Mouse (Mus musculus) urinary bladder, postnatal 14 days (tissue): ENCODE results near the gene Dock1.

Experiments used
- DNase-seq: peaks from one replicate; pipeline ENCODE4 v3.0.0; 2021; ENCODE audit warnings: low spot score

Gene Dock1

DNA sequence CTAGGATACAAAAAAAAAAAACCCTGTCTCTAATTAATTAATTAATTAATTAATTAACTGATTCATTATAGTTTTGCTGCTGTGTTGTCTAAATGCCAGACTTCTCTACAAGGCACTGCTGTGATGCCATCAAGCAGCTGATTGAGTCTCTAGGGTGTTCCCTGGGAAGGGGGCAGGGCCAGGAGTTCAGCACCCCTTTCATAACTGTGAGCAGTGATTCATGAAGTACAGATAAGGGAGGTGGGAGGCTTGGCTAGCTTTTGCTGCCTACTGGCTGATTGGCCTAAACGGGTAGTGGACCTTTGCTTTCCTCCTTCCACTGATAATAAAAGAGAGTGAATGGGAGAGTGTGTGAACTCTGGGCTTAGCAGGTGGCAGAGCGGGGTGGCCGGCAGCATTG lies 389.1 kb downstream of the Dock1 start:
- DNase-seq, result no peak

DNA sequence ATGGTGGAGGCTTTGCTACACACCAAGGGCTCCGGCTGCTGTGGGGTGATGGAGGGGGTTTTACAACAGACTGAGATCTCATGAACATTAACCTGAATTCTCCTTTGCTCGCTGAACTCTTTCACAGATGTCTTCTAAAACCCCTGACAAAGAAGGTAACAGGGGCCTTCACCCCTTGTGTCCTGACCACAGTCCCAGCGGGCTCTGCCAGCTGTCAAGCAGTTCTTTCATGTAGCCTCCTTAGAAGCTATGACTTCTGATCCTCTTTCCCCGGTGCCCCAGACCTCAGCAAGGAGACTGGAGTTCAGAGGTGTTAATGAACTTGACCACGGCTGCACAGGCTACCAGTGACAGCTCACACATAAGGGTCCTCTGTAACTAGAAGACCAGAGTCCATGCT lies 393.4 kb downstream of the Dock1 start:
- no peak for DNase-seq

DNA sequence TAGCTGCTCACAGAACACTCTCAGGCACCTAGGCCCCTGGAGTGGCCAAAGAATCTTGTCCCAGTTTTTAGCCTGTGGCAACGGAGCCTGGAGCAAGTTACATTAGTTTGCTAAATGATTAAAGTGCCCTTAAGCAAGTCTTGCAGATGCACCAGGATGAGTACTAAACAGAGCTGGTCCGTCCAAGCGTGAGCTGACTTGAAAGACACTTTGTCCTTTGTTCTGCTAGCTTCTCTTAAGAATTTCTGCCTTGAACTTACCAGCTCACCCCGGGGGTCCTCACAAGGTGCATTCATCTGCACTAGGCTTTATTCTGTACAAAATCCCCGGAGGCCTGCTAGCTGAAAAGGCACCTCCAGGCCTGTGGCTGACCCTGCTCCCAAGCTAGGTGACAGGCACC lies 394.8 kb downstream of the Dock1 start:
- DNase-seq, result no peak

DNA sequence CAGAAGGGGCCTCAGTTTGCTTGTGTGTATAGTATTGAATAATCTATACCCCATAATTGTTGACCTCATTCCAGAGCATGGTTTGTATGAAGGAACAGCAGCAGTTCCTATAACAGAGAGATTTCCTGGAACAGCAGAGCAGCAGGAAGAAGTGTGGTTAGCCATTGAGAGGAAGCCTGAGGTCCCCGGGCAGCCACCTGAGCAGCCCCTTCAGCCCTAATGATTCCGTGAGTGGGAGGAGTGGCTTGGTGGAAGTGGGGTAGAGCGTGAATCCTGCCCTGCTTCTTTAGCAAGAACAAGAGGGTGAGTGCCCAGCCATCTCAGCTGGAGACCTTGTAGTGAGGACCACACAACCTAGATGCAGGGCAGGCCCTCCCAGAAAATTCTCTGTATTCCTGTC lies 398.4 kb downstream of the Dock1 start:
- DNase-seq, result no peak

DNA sequence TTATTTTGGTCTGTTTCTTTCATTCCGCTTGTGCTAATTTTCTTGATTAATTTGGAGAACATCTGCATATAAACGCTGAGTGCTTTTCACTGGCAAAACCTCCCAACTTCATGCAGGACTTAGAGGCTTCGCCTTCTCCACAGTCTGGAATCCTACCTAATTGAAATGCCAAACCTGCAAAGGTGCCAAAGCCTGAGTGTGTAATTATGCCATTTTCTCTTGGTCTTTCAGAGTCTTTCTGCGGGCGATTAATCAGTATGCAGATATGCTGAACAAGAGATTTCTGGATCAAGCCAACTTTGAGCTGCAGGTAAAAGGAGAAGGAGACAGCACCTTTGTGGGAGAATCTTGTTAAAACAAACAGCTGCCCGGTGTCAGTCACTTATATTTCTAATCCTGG lies 406.4 kb downstream of the Dock1 start:
- no peak for DNase-seq

DNA sequence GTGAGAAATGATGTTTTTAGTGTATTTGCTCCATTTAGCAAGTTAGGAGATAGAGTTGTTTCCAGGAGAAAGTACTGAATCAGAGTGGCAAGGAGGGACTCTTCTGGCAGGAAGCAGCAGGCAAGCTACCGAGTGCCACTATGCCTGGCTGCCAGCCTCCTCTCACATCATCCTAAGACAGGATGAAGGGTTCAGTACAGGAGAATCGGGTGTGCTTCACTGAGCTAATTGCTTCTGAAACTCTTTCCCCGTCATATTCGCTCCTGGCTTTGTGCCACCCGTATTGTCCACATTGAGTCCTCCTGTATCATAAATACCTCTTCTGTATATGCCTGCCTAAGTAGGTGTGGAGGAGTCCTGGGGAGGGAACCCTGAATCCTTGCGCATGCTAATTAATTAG lies 406.9 kb downstream of the Dock1 start:
- no peak for DNase-seq

DNA sequence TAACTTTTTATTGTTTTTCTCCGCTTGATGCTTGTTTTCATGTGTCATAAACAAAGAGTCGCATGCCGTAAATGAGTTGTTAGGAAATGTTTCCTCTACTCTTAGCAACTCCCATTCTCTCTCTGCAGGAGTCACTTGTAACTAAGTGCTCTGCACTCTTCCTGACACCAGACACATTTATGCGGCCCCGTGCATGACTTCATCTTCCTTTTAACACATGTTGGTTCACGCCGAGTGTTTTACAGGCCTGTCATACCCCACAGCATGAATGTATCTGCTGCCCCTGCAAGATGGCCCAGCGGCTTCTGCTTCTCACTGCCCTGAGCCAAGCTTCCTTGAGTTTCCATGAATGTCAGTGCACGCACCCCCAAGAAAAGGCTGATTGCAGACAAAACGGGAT lies 407.4 kb downstream of the Dock1 start:
- no peak for DNase-seq

DNA sequence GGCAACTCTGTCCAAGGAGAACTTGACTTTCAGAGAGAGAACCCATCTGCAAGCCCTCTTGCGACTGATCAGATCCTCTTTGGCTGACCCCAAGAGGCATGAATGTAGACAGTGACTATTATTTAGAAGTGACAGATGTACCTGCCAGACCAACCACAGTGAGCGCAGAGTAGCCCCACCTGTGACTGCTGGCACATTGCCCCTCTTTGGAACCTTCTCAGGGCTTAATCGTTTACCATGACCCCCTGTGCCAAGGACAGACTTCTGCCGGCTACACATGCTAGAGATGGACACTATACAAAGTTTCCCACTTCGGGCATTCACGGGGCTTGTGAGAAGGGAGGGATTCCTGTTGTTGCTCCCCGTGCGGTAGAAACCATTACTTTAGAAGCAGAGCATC lies 413.0 kb downstream of the Dock1 start:
- no peak for DNase-seq

DNA sequence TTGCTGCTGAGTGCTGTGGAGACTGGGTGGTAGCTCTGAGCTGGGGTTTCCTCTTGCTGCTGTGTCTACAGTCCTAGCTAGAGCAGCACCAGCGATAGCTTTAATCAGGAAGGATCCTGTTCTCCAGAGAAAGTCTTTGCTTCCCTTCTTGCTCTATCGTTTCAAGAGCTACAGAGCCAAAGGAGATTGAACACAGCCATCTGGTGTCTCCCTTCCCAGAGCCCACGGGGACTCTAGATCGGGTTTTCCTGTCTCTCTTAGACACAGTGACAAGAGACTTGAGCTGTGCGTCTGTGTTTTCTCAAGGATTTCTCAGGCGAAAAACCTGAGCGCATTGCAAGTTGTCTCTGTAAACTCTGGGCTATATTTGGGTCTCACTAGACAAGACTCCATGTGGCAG lies 413.6 kb downstream of the Dock1 start:
- DNase-seq, result no peak

DNA sequence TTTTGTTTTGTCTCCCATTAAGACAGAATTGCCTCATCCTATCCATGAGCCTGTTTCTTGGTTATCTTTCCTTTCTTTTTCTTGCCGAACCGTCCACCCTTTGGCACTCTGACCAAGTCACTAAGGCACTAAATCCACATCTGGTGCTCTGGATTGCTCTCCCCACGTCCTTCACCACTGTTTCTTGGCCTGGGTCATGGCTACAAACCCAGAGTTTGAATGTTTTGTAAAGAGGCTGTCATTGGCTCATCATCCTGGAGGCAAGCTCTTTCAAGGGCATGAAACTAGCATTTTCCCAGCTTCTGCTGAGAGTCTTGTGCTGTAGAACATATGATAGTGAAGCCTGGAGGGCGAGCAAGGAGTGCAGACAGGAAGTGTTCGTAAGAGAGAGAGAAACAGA lies 416.1 kb downstream of the Dock1 start:
- DNase-seq, result no peak

DNA sequence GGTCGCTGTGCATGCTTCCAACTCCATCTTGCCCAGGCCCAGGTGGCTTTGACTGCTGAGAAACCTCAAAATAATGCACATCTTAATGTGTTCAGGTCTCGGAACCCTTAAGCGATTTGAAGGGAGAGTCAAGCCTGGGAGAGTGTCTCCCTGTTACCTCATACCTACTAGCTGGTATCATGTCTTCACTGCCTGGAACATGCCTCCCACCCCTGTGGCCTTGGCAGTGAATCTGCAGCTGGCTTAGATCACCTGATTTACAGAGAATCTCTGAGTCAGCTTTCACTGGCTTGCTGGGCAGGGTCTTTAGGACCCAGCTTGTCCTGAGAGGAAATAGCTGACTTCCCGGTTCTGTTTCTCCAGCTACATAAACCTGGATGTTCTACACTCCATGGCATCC lies 419.2 kb downstream of the Dock1 start:
- DNase-seq, result no peak

DNA sequence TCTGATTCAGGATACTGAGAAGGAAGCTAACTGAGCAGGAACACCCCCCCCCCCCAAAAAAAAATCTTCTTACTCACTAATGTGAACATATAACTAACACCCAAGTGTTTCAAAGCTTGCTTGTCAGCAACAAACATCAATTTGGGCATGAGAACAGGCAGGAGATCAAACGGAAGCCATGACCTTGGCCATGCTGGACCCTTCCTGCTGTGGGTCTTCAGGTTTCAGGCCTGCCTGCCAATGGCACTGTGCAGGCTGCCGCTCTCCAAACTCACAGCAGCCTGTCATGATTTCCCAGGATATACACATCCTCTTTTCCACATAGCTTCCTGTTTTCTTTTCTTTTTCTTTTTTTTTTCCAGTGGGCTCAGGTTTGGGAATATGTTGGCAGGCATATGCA lies 423.4 kb downstream of the Dock1 start:
- DNase-seq, result no peak

DNA sequence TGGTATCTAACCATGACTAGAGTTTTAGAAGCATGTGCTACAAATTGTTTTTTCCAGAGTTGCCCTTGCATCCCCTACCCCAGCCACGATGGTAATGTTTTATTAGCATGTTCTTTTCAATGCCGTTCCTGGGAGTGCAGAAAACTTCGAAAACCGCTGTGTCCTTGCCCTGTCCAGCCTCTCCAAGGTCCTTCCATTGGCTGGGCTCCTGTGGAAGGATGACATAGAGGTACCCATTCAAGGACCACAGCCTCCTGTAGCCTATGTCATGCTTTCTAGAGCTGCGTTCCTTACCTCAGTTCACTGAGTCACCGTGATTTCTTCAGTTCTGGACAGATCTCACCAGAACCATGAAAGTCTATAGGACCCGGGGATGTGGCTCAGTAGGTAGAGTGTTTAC lies 431.5 kb downstream of the Dock1 start:
- DNase-seq, result no peak

DNA sequence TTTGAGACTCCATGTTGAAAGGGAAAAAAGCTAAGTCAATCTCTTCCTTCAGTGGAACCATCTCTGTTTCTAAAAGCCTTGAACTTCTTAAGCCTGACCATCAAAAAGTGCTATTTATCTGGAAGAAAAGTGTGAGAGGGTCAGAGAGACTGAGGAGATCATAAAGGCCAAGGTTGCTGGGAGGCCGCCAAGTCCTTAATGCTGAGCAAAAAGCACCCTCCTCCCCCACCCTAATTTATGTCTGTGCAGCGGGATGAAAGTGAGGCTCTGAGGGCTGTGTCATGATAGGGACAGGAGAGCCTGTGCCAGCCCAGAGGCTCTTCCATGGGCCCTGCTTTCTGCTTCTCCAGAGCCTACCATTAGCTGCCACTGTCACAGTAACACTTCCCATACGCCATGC lies 436.1 kb downstream of the Dock1 start:
- DNase-seq, result no peak

DNA sequence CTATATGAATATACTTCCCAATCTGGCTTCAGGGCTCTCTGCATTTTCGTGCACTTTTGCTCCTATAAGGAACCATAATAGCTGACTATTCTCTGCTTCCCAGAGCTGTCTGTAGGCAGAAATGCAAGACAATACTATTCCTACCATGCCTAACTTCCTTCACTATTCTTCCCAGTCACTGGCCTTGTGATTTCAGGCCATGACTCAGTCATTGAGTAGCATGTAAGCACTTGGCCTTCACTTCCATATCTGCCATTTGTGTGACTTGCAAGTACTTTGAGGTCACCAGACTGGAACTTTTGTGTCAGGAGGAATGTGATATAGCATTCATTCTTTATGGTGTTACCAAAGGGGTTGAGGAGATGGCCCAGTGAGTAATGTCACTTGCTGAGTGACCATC lies 439.9 kb downstream of the Dock1 start:
- no peak for DNase-seq

DNA sequence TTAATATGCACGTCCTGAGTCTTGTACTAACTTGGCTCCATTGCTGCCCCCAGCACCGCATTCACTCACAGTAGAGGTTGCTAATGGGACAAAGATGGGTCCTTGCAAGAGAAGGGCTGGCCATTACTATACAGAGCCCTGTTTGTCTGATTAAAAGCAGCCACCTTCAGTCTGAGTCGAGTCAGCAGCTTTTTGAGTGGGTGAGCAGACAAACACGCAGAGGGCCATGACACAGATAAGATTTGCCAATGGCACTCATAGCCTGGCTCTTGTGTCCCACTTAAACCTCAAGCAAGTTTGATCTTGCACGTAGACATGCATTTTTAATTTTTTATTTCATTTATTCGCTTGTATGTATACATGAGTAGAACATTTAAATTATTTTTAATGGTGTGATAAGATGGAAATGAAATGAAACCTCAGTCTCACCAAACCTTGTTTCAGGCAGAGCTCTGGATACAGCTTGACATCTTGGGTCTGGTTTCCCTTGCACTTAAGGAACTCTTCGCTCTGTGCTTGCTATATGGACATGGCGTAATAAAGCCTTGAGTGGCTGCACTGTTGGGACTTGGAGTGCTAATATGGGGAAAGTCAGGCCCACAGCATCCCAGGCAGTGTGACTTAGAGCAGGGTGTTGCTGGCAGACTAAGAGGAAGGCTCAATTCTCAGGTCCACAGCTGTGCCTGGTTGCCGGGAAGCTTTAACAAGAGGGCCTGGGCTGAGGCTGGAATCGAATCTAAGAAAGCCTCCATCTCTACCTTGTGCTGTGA lies 455.0 kb downstream of the Dock1 start:
- DNase-seq, result no peak

DNA sequence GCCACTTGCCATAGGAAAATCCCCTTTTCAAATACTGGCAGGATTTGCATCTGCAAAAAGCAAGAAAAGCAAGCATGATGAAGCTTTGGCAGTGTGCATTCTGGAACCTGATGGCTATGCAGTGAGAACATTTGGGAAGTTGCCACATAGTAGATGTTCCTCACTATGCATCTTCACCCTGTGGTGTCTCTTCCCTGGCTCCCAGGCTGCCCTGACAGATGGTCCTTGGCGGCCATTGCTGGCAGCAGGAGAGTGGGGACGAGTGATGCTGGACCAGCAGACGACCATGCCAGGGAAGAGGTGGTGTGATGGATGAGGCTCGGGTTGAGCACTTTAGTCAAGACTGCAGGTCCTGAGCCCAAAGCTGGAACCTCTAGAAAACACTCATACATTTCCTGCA lies 462.0 kb downstream of the Dock1 start:
- DNase-seq, result no peak

DNA sequence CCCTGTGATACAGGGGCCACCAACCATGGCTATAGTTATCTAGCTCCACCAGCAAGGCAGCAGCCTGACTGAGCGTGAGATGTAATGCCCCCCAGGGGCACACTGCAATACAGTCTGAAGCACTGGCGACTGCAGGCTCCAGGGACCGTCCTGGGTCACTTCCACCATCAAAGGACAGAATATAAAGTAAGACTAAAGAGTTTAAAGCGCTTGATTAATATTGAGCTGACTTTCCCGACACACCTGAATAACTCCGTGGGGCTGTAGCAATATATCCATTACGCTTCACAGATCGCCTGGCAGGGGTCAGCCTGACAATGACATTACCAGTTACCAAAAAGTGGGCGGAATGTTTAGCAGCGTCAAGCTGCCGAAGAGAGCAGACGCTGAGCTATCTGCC lies 464.2 kb downstream of the Dock1 start:
- DNase-seq, result no peak

DNA sequence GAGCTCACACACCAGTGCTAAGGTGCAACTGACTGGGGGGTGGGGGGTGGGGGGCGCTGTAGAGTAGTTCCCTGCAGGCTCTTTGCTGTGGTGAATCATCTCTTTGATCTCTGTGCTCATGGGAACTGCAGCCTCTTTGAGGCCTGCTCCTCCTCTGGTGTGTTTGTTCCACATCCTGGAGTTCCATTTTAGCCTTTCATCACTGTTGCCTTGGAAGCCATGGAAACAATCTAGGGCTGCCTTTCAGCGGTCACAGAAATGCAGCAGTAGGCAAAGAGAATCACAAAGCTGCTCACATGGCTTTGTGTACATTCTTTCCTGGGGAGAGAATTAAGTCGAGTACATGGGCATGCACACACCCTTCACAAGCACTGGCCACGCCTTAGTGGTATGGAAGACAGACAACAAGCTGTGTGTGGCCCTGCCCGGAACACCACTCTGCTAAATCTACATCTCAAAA lies 468.7 kb downstream of the Dock1 start:
- DNase-seq, result no peak

DNA sequence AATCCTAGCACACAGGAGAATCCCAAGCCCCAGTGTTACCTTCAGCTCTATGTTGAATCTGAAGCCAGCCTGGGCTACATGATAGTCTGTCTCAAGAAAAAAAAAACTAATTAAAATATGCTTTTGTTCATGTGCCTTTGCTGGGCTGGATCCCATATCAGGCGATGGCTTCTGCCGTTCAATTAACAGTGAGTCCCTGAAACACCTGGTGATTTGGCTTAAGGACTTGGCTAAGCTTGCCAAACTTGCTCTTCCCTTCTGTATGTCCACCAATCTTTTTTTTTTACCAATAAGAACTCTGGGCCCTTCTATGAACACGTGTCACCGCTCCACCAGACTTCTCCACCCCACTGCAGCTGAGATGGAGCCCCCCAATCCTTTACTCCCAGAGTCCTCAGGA lies 474.3 kb downstream of the Dock1 start:
- no peak for DNase-seq

DNA sequence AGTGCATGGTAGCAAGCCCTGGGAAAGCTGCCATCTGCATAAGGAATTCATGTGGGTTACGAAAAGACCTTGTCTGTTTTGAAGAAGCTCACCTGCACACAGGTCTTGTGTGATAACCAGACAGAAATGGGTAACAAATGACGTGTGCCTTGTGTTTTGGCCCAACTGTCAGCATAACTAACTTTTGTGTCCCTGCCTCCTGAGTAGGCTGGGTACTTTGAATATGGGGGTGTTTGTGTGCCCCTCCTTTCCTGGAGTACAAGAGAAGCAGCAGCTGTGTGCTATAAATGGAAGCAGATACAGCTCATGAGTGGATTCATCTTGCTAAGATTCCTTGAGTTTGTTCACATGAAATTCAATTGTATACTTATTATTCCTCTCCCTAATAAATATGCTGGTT lies 480.5 kb downstream of the Dock1 start:
- no peak for DNase-seq

DNA sequence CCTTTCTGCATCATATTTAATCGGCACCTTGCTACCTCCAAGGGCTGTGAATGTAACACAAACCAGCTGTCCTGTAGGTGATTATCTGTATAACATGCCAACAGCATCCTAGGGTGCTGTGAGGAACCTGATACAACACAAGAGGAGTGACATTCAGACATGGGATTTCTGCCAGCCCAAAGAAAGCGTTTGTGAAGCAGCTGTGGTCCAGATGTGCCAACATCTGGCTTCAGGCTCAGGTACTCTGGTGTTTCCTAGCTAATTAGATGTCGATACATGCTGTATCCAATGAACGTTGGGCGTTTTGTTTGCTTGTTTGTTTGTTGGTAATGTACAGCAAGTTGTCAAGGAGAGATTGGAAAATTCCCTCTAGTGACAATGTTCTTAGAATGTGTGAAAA lies 487.1 kb downstream of the Dock1 start:
- DNase-seq, result no peak

DNA sequence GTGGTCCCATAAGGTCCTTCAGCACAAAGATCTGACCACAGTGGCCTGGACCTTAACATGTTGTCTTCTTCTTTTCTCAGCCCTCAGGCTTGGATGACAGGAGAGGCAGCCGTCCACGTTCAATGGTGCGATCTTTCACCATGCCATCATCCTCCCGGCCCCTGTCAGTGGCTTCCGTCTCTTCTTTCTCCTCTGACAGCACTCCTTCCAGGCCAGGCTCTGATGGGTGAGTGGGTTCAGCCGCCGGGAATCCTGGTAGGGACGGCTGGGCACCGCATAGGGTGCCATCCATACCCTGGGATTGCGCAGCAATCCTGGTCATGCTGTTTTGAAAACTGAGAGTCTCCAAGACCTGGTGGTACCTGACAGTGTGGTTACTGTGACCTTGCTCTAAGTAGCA lies 487.9 kb downstream of the Dock1 start:
- DNase-seq, result no peak

DNA sequence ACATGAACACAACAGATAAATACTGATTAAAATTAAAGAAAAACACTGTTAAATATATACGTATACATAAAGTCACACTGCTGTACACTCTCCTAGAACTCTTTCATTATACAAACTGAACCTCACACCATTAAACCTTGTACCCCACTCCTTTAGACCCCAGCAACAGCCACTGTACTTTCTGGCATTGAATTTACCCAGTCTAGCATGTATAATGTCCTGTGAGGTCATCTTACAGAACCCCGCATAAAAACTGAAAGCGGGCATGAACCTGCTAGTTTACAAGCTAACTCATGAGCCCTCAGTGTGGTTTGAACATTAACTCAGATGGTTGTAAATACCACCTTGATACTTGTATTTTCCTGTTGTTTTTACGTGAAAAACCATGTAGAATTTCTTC lies 489.2 kb downstream of the Dock1 start:
- DNase-seq, result no peak

DNA sequence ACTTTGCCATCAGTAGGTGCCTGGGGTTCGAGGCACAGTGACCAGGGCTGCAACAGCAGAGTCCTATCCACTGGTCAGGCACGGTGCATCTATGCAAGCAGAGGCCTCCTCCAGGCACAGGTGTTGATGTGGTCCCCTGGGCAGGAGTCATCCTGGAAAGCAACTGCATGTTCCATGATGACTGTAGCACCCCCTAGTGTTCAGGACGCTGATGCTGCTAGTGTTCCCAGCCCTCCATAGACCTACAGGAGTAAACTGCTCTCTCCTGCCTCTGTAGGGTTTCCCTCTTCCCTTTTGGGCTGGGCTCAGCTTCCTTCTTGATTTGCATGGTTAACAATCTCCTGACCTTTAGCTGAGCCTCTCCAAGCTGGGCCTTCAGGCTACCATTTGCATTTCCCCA lies 494.7 kb downstream of the Dock1 start:
- peak; percentile 46 for DNase-seq
